Mouse (Mus musculus) heart, postnatal 25 days (tissue): Measurements from ENCODE around the gene Fam107b. TPM values are rescaled to one million over a fixed set of nuclear protein-coding genes. Genes with fewer than 3 reads are reported as not detected.
A peak's percentile ranks its signal among the peaks of the same experiment; 100 is the strongest.

Source experiments
- DNase-seq: peaks from one replicate; pipeline ENCODE4 v3.0.0; 2022; ENCODE audit warnings: low spot score
- intact Hi-C: fragments of 180-260 bp; cut with DNase I; formaldehyde crosslinking; loops from one replicate; pipeline ENCODE4 v1.15.1; 2025
- total RNA-seq, 2 experiments: library from RNA; stranded (reverse); gene quantifications; 2 replicates each; pipeline ENCODE4 v1.2.3; 2021

Gene Fam107b
- total RNA-seq, 2 experiments from 2014 or later, result 6.8 to 8.2 TPM

GRCm38 (mm10) chr2:3657376-3657775, 87.1 kb downstream of the Fam107b start:
- intact Hi-C loops, result no loop called here

GRCm38 (mm10) chr2:3657811-3658730, 87.8 kb downstream of the Fam107b start:
- intact Hi-C loops, result no loop called here

More at GRCm38 (mm10) chr2:3657376-3657775, 87.1 kb downstream of the Fam107b start:
- DNase-seq, result no peak

DNA sequence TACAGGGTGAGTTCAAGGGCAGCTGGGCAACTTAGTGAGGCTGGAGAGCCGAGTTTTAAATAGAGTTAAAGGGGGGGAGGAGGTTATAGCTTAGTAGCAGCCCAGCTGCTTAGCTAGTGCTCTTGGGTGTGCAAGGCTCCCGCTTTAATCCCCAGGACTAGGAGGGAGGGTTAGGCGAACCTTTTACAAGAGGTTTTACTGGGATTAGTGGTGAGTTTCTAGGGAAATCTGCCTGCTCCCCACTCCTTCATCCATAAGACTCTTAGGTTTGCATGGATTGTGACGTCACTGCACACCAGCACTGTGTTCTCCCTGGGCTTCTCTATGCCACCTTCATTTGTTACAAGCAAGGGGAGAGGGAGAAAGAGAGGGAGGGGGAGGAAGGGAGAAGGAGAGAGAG, 88.6 kb downstream of the Fam107b start:
- intact Hi-C loops, result no loop called here
- DNase-seq, result no peak

More at GRCm38 (mm10) chr2:3657811-3658730, 87.8 kb downstream of the Fam107b start:
- no peak for DNase-seq

DNA sequence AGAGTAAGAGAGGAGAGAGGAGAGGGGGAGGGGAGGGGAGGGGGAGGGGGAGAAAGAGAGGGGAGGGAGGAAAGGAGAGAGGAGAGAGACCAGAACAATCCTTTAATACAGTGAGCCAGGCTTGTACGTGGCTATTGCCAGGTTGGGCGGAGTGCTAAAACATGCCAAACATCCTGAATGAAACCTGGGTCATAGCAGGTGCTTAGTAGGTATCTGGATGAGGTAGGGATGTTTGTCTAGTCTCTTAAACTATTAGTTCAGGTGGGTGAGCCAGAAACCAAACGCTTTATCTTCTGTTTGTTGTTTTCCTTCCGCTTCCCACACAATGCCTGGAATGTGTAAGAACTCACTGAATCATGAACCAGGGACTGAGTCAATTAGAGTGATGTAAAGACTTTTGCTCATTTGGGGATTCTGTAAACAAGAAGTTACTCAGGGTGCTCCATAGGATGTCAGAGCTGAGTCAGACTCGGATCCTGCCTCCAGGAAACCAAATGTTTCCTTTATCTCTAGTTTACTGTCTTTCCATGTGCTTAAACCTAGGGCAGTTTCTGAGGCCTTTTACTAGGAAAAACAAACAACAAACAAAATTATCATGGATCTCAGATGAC, 89.1 kb downstream of the Fam107b start:
- intact Hi-C loops, result no loop called here
- DNase-seq, result no peak

DNA sequence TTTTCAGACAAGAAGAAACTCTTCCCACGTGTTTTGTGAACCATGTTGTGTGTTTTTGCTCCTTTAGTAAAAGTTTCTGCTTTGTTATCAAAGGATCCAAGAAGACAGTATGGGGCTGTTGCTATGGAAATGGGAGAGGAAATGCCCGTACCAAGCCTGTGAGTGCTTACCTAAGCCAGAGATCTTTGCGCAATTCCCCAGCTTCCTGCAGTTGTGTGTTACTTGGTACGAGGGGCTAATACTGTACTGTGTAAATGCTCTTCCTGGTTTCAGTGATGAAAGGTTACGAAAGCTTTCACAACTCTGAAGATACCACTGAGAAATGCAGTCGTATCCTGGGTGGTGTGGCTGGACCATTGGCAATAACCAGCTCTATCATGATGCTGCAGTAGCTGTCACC, 93.8 kb downstream of the Fam107b start:
- intact Hi-C loops, result no loop called here
- no peak for DNase-seq

DNA sequence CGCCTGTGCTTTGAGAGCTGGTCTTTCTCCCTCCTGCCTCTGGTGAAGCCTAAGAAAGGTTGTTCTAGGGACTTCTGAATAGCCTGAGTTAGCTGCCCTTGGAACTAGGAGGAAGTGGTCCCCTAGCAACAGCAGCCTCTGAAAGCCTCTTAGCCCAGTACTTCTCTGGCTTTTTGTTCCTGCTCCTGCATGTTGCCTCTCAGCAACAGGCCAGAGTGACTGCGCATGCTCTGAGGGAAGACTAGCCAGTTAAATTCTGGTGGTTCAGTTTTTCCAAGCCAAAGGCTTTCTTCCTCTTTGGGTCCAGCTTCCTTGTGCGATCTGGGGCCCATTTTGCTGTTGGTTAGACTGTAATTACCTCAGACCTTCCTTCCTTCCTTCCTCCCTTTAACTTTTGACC, 98.4 kb downstream of the Fam107b start:
- intact Hi-C loops, result no loop called here
- DNase-seq, result peak; percentile 9

DNA sequence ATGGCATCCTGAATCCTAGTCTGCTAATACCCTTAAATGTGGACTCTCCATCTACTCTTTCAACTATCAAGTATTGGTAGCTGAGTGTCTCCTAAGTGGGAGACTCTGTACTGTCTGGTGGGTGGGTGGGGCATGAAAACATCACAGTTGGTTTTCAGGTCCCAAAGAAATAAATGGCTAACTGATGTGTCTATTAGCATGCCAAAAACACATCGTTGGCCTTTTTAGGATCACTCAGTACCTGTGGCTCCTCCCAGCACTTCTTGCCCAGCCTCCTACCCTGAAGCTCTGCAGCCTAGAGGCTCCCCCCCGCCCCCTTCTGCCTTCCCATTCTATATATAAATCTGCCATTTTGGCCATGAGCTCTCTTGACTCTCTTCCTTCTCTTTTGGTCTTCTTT, 99.4 kb downstream of the Fam107b start:
- no peak for DNase-seq
- intact Hi-C loops, result no loop called here

DNA sequence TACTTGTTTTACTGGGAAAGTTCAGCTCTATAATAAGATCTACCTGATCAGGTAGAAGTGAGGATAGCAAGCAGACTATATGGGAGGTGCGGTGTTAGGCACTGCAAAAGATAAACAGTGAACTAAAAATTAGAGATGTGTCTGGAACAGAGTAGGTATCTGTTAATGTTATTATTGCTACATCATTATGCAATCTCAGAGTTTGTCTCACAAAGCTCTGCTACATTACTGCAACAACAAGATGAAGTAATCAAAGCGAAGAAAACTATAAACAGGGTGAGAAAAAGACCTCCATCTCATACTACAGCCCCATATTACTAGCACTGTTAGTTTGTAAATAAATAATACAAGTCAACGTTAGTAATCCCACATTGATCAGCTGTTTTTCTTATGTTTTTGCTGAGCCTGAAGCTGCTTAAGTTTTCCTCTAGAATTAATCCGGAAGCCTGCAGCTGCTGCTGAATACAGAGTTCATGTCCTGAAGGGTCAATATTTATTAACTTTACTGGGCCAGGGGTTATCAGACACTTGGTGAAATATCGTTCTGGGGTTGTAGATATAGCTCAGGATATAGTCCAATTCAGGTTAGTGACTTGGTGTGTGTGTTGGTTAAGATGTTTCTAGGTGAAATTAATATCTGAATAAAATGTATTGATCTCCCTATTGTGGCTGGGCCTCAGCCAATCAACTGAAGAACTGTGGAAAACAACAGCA, 102.5 kb downstream of the Fam107b start:
- intact Hi-C loops, result no loop called here
- no peak for DNase-seq

DNA sequence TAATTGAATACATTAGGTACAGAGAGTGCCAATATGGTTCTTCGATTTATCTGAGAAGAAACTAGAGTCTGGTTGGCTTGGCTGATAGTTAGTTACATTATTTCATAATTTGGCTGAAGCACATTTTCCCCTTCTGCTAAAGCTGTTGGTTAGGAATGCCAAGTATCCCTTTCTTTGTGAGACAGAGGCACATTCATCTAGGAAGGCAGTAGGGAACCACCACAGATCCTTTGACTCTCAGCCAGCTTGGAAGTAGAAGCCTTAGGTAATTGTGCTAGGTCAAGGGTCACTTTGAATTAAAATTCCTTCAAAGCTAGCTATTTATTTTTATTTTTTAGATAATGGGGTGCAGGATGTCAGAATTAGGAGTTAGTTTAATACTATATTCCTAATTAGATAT, 105.2 kb downstream of the Fam107b start:
- intact Hi-C loops, result no loop called here
- DNase-seq, result no peak

DNA sequence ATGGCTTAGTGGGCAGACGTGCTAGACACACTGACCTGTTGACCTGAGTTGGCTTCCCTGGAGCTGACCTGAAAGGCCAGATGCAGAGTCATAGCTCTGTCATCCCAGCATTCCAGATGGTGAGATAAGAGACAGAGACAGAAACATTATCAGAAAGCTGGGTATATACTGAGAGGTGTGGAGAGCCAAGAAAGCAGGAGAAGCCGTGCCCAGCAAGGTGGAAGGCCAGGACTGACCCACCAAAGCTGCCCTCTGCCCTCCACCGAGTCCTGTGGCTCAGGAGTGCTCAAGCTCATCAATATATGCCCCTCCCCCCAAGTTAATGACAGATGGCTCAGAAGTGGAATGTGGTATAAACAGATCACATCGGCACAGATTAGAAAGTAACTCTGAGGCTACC, 112.4 kb downstream of the Fam107b start:
- no peak for DNase-seq
- intact Hi-C loops, result no loop called here

DNA sequence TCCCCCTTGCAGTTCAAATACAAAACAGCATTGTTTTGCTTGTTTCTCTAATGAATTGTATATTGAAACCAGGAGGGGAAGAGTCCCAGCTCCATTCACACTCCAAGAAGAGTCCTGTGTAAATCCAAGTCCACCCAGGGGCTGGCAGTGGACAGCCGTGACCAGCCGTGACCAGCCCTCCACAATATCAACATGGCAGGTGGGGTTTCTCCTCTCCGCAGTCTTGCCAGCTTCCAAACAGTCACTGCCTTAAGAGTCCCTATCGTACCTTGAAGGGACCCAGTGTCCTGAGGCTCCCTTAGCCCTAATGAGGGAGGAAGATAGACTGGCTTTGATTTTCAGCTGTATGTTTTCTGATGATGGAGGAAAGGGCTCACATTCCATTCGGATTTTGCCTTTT, 113.1 kb downstream of the Fam107b start:
- no peak for DNase-seq
- intact Hi-C loops, result no loop called here

- intact Hi-C loops, result no loop called here
- no peak for DNase-seq
Measured at GRCm38 (mm10) chr2:3683751-3684229, 113.5 kb downstream of the Fam107b start.

DNA sequence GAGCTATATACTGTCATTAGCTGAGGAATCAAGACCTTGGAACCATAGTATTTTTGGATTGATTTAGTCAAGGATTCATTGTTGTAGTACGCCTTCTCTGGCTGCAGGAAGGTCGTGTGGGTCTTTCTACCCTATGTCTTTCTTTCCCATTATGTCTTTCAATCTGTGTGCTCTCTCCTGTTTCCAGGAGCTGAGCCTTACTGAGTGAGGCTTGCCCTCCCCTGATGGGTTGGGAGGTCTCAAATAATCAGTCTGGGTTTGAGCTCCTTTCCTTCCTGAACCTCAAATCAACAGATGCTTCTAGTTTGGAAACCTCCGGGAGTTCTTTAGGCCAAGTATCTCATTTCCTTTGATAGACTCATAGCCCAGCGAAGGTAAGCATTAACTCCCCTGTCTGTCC, 119.9 kb downstream of the Fam107b start:
- intact Hi-C loops, result no loop called here
- no peak for DNase-seq

- DNase-seq, result no peak
- intact Hi-C loops, result no loop called here
Measured at GRCm38 (mm10) chr2:3692833-3693232, 122.5 kb downstream of the Fam107b start.

GRCm38 (mm10) chr2:3695900-3696299, 125.6 kb downstream of the Fam107b start:
- intact Hi-C loops, result no loop called here
- DNase-seq, result no peak

DNA sequence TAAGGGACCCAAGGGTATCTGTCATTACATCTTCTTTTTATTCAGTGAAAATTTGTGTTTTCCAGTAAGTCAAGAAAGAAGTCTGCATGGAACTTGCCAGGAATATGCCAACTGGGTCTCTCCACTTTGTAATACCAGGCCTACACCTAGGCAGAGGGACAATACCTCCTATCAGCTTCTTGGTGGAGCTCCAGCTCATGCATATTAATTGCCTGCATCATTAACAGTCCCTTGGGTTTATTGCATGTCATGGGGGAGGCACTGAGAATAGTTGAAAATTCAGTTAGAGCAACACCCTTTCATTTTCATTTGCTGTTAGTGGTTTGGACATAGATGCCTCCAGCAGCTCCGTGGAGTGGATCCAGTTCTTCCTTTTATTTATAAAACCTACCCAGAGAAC, 130.1 kb downstream of the Fam107b start:
- DNase-seq, result no peak
- intact Hi-C loops, result no loop called here

DNA sequence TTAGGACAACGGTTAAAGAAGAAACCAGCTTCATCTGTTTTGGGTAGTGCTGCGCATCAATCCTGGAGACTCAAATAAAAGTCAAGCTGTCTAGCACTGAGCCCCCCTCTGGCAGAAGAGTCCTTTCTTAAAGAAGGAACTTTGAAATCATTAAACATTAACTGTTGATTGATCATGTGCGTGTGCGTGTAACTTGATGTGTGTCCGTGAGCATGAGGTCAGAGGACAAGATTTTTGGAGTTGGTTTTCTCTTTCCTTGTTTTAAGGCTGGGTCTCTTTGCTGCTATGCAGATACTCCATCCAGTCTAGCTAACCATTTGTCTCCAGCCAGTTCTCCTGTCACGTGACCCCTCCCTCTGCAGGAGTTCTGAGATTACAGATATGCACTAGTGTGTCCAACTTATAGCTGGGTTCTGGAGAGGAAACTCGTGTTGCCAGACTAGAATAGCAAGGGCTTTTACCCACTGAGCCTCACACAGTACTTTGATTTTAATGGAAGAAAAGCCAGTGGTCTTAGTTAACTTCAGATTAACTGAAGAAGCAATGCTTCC, 132.4 kb downstream of the Fam107b start:
- intact Hi-C loops, result no loop called here
- DNase-seq, result no peak

GRCm38 (mm10) chr2:3703806-3704205, 133.5 kb downstream of the Fam107b start:
- intact Hi-C loops, result no loop called here
- no peak for DNase-seq

GRCm38 (mm10) chr2:3704311-3705162, 134.2 kb downstream of the Fam107b start:
- no peak for DNase-seq
- intact Hi-C loops, result no loop called here
